ENCODE assay signal across 8 mouse cellular contexts in genomic region chr4:62524651-62525488, GRCm38 (mm10). TPM values are rescaled to one million over a fixed set of nuclear protein-coding genes. Genes with fewer than 3 reads are reported as not detected.
DNase-seq lines count a peak whose midpoint lies in the region; ATAC-seq lines count a peak whose summit lies in the region.

Gene Pole3 (minus strand): TSS chr4:62525068.
Gene 4933430I17Rik (plus strand): TSS chr4:62525369.

- intact Hi-C loops in gastrocnemius, postnatal 14 days (cut with DNase I; ENCODE audit: low total_unique reads): no loop called here
- intact Hi-C loops in left cerebral cortex, postnatal 10 days (cut with DNase I): no loop called here

- ATAC-seq in inflammation-experienced regulatory T-cells, adult 6 months: peak; percentile 95
- peak; percentile 86 for ATAC-seq in megakaryocyte-erythroid progenitor cell, adult 5-6 weeks (replicated peaks; ENCODE audit: low FRiP score, low TSS enrichment, poor library complexity, severe bottlenecking)

- DNase-seq in adipocyte (ENCODE audit: low spot score): peak; percentile 98
- DNase-seq in embryo, embryonic 10 days (ENCODE audit: low spot score): peak; percentile 99
- DNase-seq in gastrocnemius, postnatal 14 days: peak; percentile 99
- peak; percentile 97 to 98 for DNase-seq in left cerebral cortex, postnatal 10 days (ENCODE audit: extremely low spot score in 1 of 2, low spot score in 2 of 2)
- DNase-seq in right cerebral cortex, postnatal 25 days: peak; percentile 94
- peak; percentile 97 to 99 for DNase-seq in urinary bladder, postnatal 4 days (ENCODE audit: low spot score in 2 of 2)

RNA-seq across cellular contexts. Expression of gene Pole3, which starts in this region (rescaled TPM):
- 10 to 100 TPM; 15.8 to 16.9 TPM for total RNA-seq in gastrocnemius, postnatal 14 days (2021)
- 10 to 100 TPM; 28.8 to 36.2 (median 36.2) TPM for polyA plus RNA-seq in inflammation-experienced regulatory T-cells, adult 6 months (2017; shearing (Covaris generic))
- total RNA-seq in left cerebral cortex, postnatal 10 days (2021): 10 to 100 TPM; 26.2 to 27.1 TPM
- 84.0 and 122 TPM in 2 replicates for total RNA-seq in megakaryocyte-erythroid progenitor cell, adult 5-6 weeks (2014; fragmentation: Nextera tagmentation)
- 135 and 144 TPM in 2 replicates for total RNA-seq in megakaryocyte-erythroid progenitor cell, adult 5-6 weeks (2017)

RNA-seq across cellular contexts. Expression of gene 4933430I17Rik, which starts in this region (rescaled TPM):
- under 1 TPM; 0.33 to 0.45 TPM for total RNA-seq in gastrocnemius, postnatal 14 days (2021)
- polyA plus RNA-seq in inflammation-experienced regulatory T-cells, adult 6 months (2017; shearing (Covaris generic)): under 1 TPM in 2 of 3 experiments, not detected in 1; 0.40 to 0.44 TPM
- total RNA-seq in left cerebral cortex, postnatal 10 days (2021): under 1 TPM; 0.19 to 0.26 TPM
- total RNA-seq in megakaryocyte-erythroid progenitor cell, adult 5-6 weeks (2014; fragmentation: Nextera tagmentation): not detected in 2 replicates
- not detected in 2 replicates for total RNA-seq in megakaryocyte-erythroid progenitor cell, adult 5-6 weeks (2017)

Comparison
In these comparisons a context has a peak if more than half of its experiments do, and no peak if none do; other contexts are left out.
1. Peak in every context shown above with its lines: DNase-seq and ATAC-seq.